Mouse (Mus musculus): ENCODE results near the gene Fxyd3.

Gene Fxyd3

DNA sequence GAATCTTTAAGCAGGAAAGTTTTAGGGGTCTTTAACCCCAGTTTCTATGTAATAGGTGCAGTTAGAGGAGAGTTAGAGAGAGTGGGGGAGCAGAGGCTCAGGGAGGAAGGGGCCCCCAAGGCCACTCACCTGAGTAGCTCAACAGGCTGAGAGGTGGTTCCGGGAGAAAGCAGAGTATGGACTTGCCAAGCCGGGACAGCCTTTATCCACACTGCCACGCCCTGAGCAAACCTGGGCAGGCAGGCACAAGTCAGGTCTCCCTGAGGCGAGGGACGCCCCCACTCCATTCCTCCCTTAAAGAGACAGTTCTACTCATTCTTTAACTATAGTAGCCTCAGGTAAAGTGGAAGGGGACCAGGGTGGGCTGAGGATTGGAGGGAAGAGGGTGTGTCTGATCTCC lies at the start of gene Fxyd3:
TSS of gene Fxyd3 (minus strand) at position 213 of the 400 bp plus-strand sequence.
- DNase-seq = no peak

DNA sequence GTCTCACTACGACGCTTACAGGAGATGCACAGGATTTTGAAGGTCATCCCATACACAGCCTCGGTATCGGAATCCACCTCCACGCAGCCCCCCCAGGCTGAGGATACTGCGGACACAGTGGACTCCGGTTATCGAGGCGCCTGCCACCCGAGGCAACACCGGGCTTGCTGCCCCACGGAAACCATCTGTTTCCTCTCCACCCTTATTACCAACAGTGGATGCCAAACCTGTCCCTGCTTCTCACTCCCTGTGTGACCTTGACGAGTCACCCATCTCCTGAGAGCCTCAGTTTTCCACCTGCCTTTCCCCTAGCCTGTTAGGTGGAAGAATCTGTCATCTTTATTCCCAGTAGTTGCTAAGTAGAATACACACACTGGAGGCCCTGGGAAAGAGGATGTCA lies 48.6 kb upstream of the Fxyd3 start:
- no peak for DNase-seq

DNA sequence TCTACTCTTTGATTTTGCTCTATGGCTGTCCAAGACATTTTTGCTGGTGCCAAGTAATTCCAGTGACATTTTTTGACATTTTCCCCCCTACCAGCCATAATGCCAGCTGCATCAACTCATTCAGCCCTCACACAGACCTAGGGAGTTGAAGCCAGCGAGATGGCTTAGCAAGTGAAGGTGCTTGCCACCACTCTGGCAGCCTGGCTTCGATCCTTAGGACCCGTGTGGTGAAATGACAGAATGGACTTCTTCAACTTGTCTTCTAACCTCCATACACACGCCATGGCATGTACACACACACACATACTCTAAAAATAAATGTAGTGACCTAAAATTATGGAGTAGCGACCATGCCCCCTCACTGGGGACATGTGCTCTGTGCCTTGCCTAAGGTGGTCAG lies 47.9 kb upstream of the Fxyd3 start:
- DNase-seq = no peak

DNA sequence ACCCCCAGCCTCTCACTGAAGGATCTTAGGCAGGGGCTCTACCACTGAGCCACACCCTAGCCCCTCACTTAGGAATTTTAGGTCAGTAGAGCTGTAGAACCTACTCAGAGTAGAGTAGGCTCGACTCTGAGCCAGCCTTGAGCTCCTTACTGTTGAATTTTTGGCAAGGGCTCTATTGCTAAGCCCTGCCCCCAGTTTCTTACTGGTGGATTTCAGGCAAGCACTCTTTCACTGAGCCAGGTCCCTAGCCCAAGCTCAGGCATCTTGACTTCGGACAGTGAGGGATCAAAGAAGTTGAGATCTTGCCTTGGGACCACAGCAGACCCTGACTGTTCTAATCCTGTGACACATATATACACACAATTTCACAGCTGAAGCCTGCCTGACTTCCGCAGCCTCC lies 47.2 kb upstream of the Fxyd3 start:
- no peak for DNase-seq

DNA sequence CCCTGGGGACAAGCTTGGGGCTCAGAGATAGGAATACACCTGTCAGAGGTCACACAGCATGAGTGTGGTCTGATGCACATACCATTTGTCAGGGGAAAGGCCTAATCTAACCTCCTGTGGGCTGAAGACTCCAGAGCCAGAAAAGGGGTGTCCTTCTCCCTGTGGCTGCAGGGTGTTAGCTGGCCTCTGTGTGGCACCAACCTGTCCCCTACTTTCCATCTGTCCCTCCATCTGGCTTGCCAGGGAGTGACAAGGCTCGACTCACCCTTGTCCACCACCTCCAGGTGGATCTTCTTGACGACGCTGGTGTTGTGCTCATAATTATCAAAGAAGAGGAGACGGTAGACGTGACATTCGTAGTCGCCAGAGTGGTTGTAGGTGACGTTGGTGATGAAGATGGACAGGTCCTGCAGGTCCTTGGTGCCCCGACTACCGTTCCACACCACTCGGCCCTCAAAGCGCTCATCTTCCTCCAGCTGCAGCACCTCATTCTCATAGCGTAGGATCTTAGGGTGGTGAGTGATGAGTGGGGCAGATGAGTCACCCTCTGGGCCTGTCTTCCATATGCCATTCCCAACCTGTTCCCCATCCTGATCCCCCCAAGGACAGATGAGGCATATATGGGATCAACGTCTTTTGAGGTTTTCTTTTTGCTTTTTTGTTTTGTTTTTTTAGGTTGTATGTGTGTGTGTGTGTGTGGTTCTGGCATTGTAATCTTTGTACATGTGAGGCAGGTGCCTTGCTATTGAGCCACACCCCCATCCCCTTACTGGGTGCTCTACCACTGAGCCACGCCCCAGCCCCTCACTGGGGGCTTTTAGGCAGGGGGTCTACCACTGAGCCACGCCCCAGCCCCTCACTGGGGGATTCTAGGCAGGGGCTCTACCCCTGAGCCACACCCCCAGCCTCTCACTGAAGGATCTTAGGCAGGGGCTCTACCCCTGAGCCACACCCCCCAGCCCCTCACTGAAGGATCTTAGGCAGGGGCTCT lies 46.4 kb upstream of the Fxyd3 start:
- DNase-seq = no peak

DNA sequence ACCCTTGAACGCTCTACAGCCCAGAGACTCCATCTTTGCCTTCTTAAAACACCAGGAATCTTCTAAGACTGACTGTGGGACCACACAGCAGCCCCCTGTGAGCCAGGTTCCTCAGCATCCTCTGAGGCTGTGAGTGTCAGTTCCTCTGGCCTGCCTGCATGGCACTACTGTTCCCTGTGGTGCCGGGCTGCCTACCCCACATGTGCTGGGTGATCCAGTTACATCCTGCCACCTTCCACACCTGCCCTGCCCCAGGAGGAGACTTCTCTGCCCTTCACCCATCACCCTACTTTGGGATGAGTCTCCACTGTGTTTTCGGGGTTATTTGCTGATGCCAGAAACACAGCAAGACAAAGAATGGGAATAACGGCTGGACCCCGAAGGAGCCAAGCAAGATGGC lies 43.1 kb upstream of the Fxyd3 start:
- DNase-seq = no peak

DNA sequence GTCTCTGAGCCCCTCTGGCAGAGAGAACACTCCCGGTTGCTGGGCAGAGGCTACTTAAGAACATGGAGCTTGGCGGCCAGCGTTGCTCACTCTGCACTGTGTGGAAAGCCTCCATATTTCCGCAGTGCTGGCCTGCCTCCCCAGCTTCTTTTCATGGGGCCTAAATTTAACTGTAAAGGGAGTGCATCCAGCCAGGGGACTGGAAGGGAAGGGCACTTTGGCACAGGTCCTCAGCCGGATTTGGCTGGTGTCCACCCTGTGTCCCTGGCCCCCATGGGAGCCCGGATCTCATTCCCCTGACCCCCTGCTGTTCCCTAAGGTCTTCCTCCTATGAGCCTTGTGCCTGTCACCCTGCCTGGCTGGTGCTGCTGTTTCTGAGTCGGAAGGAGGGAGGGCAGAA lies 42.0 kb upstream of the Fxyd3 start:
- DNase-seq = no peak

DNA sequence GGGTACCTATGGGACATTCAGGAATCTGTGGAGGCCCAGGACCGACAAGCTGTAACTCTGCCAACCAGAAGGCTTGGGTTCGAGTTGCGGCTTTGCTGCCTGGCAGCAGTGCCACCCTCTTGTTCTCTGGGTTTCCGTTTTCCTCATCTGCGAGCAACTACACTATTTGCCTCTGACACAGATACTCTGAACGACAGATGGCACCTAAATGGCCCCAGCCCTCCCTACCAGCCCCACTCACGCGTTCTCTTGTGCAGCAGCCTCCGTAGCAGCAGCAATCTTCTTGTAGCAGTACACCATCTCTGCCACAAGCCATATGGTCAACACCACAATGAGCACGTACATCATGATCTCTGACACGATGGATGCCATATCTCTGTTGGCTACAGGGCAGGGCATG lies 41.0 kb upstream of the Fxyd3 start:
- DNase-seq = no peak

DNA sequence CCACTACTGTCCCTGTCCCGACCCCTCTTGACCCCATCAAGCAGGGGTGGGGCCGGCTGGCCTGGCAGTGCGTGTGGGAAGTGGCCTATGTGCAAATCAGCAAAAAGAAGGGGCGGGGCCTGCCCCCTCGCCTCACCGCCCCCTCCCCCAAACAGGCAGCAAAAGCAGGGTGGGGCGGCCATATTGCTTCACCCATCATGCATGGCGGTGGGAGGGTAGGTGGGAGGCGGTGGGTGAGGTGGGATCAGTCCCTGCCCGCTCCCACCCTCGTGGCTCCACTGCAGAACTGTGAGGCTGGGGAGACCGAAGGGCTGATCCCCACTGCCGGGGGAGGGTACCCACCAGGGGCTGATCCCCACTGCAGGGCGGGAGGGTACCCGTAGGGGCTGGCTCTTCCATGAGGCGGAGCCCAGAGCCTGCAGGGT lies 40.2 kb upstream of the Fxyd3 start:
- peak; percentile 46 for DNase-seq

DNA sequence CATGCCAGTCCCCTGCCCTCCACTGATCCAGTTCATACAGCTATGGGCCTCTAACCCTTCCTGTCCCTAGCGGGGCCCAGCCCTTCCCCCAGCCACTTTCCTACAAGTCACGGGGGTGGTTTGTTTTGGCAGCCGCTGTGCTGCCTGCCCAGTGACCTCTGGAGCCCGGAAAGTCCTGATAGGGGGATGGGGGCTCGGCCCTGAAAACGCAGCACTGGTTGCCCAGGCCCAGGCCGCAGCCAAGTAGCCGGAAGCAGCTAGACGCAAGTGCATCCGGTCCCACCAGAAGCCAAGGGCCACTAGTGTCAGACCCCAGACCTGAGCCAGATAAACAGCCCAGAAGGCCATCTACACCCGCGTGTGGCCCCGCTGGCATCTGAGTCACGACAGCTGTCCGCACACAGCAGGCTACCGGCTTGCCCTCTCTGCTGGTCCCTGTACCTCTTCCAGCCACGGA lies 39.1 kb upstream of the Fxyd3 start:
- peak; percentile 55 for DNase-seq

DNA sequence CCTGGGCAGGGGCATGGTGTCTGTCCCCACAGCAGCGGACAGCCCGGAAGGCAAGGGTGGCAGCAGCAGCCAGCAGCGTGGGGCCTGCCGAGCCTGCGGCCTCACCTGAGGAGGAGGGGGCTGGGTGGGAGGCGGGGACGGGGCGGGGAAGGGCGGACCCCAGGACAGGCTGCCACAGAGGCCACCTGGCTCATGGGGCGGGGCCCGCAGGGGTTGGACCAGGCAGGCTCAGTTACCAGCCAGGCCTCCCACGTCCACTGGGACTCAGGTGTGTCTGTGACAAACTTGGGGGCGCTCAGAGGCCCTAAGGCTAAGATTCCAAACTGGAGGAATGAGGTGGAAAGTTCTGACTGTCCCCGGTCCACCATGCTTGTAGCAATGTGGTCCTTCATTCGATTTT lies 38.7 kb upstream of the Fxyd3 start, which contains the start of gene Hpn:
TSS of gene Hpn (minus strand) at position 109 of the 400 bp plus-strand sequence.
- DNase-seq = no peak

DNA sequence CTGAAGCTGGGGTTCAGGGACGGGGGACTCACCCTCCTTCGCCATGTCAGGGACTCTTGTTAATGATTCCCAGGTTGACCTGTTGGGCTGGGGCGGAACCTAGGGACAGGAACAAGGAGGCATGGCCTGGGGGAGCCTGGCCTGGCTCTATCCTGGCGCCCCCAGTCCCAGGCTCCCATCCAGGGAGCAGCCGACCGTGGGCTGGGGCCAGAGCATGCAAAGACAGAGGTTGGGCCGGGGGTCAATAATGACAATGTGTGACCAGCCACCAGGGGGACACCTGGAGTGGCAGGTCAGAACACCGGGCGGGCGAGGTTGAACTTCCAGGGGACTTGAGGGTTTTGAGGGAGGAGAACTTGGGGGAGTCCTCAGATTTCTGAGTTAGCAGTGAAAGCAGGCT lies 38.1 kb upstream of the Fxyd3 start:
- no peak for DNase-seq

DNA sequence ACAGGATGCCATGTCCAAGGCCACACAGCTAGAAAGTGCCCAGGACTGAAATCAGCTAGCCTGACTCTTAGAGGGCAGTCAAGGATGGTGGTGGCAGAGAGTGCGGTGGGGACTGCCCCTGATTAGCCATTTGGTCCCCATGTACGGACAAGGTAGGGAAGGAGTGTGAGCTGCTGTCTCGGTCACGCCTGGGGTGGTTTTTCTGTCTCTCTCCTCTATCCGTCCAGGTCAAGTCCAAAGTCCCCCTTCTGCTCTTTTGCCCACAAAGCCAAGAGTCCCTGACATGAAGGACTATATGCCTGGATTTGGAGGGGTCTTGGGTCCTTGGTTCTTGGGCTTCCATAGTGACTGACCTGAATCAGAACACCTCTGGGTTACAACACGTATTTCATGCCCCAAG lies 37.3 kb upstream of the Fxyd3 start:
- no peak for DNase-seq

DNA sequence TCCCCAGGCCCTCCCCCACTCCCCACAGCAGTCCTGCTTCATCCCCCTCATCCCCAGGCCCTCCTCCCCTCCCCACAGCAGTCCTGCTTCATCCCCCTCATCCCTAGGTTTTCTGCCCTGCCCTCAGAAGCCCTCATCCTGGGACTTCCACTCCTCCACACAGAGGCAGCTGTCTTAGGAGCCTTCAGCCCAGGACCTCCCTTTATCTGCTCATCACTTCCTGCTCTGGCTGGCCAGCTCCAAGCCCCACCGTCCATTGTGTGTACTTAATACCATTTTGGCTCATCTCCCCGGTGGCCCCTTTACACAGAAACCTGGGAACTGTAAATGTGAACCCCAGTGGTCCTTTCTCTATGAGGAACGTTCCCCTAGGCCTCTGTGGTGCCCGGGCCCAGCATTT lies 35.5 kb upstream of the Fxyd3 start:
- DNase-seq = no peak

DNA sequence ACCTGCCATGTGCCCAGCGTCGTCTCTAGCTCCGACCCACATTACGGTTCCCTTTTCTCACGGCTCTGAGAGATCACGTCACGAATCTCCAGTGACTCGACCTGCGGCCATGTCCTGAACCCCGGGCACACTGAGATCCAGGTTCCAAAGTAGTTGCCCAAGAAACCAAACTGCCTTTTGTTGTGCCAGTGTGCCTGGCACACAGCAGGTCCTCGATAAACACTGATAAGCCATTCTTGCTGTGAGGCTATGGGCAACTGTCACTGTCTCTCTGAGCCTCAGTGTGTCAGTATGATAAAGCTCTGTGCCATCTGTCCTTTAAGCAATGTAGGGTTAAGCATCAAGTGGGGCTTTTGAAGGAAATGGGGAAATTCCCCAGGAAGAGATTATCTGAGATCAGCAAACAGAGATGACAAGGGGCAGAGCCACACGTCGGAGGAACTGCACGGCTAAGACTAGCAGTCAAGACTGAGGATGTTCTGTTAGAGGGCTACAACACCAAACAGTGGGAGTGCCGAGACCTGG lies 34.4 kb upstream of the Fxyd3 start:
- no peak for DNase-seq

DNA sequence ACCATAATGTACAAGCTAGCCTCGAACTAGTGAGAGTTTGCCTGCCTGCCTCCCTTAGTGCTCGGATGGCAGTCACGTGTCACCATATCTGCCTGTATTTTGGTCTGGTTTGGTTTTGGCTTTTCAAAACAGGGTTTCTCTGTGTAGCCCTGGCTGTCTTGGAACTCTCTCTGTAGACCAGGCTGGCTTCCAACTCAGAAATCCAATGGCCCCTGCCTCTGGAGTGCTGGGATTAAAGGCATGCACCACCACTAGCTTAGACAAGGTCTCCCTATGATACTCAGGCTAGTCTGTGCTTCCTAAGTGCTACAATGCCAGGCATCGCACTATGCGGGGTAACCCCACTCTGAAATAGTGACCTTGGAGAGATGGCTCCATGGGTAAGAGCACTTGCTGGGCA lies 33.3 kb upstream of the Fxyd3 start:
- no peak for DNase-seq

DNA sequence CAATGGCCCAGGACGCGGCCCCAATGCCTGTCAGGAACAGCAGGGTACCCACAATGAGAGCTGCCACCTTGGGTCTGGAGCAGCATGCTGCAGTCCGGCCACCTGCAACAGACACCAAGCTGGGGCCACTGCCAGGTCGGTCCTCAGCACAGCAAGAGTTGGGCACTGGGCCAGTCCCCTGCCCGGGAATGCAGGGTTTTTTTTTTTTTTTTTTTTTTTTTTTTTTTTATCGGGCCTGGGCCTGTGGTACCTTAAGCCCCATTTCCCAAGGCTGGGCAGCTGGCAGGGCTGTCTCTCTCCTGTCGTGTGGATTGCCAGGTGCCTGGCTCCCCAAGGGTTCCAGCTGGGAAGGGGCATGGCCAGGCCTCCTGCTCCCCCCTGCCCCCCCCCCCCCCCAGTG lies 32.6 kb upstream of the Fxyd3 start:
- DNase-seq = no peak

DNA sequence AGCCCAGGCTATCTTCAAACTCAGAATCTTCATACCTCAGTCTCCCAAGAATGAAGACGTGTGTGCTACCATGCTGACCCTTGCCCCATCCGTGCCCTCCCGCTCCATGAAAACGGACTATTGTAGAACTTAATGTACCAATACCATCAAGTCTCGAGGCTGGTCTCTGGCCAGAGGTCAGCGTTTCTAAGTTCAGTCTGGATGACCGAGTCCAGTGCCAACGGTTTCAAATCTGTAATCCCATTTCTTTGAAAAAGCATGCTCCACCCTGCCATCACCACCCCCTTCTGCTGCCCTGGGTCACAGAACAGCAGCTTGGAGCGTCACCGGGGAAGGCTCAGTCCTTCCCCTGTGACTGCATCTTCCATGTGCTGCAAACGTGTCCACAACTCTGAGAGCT lies 31.3 kb upstream of the Fxyd3 start:
- DNase-seq = no peak

DNA sequence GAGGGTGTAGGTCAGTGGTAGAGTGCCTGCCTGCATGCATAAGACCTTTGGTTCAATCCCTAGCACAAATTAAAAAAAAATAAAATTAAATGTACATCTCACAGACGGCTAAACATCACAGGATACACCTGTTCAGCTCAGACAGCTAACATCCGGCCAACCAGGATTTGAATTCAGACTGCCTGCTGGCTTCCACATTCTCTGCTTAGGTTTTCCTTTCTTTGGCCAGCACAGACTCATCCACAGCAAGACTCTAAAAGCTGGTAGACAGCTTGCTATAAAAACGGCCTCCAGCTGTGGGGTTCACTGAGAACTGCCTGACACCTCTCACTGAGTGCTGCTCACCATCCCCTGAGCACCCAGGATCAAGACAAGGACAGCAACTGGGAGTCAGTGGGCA lies 29.7 kb upstream of the Fxyd3 start:
- DNase-seq = no peak

DNA sequence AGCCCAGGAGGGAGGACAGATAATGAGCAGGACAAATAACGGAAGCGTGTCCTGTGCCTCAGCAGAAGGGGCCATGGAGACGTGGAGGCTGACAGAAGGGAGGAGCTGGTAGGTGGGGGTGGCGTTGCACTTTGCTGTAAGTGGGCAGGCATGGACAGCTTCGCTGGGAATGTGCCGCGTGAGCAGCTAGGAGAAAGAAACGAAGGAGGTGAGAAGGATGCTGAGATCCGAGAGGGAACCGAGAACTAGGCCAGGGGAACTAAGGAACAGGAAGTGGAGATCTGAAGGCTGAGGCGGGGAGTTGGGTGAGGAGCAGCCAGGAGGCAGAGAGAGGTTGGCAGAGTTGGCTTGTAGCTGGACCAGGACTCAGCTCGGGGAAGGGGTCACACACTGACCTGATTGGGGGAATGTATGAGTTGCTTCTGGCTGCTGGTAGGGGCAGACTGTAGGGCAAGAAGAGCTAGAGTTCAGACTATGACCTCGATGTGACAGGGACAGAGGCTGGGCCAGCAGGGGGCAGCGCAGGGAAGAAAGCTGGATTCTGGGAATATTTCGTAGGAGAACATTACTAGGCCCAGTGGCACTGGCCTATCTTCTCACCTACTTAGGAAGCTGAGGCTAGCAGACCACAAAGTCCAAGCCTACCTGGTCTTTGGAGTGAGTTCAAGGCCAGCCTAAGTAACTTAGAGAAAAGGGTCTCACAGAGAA lies 28.7 kb upstream of the Fxyd3 start:
- DNase-seq = peak; percentile 42

DNA sequence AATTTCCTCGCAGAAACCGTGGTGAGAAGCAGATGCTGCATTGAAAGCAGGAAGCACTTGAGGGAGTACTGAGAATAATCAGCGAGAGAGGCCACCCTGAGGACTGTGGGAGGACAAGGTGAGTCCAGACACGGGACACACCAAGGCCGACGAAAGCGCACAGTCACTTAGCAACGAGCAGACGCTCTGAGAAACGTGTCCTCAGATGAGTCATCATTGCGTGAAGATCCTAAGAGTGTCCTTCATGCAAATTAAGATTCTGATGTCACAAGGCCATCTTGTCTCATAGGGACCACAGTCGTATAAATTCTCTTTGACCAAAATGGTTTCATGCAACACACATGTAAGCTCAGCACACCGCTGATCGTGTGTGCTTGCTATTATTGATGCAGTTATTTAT lies 24.3 kb upstream of the Fxyd3 start:
- DNase-seq = no peak

DNA sequence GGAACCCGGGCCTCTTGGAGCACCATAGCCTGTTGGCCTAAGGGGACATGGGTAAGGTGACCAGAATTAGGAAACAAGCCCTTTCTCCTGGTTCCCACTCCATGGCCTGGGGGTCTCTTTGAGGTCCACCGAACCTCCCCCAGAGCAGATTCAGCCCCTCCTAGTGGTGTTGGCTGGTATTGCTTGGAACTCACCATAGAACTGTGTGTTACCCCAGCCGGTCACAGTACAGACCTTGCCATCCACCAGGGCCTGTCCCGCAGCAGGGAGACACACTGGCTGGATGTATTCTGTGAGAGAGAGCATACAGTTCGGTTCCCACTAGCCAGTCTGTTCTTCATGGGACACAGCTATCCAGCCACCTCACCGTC lies 23.1 kb upstream of the Fxyd3 start:
- DNase-seq = no peak

DNA sequence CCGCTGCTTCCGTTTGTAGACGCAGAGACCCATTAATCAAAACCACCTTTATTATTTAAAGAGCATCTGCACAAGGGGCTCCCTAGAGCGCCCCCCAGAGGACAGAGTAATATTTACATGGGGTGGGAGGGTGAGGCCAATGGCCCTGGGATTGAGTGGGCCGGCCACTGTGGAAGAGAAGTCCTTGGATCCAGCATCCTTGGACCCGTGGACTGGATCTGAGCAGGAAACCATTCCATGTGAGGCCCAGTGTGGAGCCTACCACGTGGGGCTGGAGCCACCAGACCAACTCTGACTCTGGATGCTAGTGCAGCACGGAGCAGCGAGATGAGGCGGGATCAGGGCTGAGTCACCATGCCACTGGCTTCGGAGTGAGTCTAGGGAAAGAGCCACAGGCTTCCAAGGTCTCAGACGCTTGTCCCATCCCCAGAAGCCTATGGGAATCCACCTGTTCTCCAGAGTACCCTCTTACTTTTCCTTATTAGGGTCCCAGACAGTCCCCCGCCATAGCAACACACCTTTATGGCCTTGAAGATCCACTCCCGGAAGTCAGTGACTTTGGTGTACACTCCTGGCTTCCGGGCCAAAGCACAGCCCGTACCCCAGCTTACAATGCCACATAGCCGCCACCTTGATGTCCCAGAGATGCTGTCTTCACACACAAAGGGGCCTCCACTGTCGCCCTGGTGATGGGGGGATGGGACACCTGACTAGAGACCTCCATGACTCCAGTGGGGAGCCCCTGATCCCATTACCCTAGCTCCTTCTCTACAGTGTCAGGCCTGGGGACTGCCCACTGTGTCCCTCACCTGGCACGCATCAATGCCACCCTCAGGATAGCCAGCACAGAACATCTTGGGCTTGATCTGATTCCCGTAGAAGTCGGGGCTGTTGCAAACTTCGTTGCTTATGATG lies 22.4 kb upstream of the Fxyd3 start:
- DNase-seq = no peak
